Mouse (Mus musculus) cortical plate, adult 2 months (tissue): ENCODE measurements around the gene Cnot1. TPM values are rescaled to one million over a fixed set of nuclear protein-coding genes. Genes with fewer than 3 reads are reported as not detected.
"Not testable (repeated sequence)": the region's sequence is repeated elsewhere in the genome, so short reads cannot be mapped to it uniquely, and the experiment has no call there.

Experiments used
- H3K27ac ChIP-seq: fragments of 200-500 bp; 2 replicates; pipeline ENCODE4 v1.5.1; 2012; ENCODE audit warnings: low read length, control low read depth, inconsistent platforms; ENCODE audit not compliant: insufficient read depth
- H3K4me1 ChIP-seq: fragments of 200-500 bp; 2 replicates; pipeline ENCODE4 v1.6.1; 2011; ENCODE audit warnings: low read length; ENCODE audit not compliant: control insufficient read depth, insufficient read depth
- H3K4me3 ChIP-seq: fragments of 200-500 bp; 2 replicates; pipeline ENCODE4 v1.5.1; 2011; ENCODE audit warnings: mild to moderate bottlenecking, low read length, control low read depth; ENCODE audit not compliant: insufficient read depth
- CTCF ChIP-seq: fragments of 200-500 bp; IDR thresholded peaks from 2 replicates; pipeline ENCODE4 v1.5.1; 2011; ENCODE audit warnings: mild to moderate bottlenecking, control low read depth, low read length; ENCODE audit not compliant: insufficient read depth; ENCODE audit errors: extremely low read depth
- POLR2A ChIP-seq: fragments of 200-500 bp; IDR thresholded peaks from 2 replicates; pipeline ENCODE4 v1.6.1; 2011; ENCODE audit warnings: mild to moderate bottlenecking, low read length, control low read depth; ENCODE audit not compliant: insufficient read depth; ENCODE audit errors: extremely low read depth
- polyA plus RNA-seq: library from polyadenylated mRNA; depleted of rRNA; stranded (reverse); fragments of >200 nt; gene quantifications from 2 replicates; pipeline ENCODE4 v1.2.3, GENCODE M21; 2012

The Cnot1 gene
- polyA plus RNA-seq, 1 experiment: 51.3 TPM

DNA sequence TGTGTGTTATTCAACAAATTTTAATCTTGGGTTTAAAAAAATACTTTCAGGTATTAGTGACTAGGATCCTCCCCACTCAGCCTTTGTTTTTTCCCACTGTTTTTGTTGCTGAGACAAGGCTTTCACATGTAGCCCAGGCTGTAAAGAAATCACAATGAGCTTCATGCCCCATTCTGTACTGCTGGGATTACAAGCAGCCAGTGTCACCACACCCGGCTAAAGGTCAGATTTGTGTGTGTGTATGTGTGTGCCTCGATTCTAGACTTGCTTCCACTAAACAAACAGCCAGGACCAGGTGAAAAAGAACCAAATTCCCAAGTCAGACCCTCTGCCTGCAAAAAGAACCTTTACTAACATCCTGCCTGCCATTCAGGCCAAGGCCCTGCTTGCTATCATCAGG lies 1.8 kb downstream of the Cnot1 start:
- Histone ChIP-seq H3K4me1 (peaks cover 6% of the 10 kb centered on the region; the same call in 1 of the 2 replicates), H3K4me3 (peak overlapping the region; percentile 7; the same call in 1 of the 2 replicates), H3K27ac (no peak overlapping the region)
- no peak for TF ChIP-seq CTCF

DNA sequence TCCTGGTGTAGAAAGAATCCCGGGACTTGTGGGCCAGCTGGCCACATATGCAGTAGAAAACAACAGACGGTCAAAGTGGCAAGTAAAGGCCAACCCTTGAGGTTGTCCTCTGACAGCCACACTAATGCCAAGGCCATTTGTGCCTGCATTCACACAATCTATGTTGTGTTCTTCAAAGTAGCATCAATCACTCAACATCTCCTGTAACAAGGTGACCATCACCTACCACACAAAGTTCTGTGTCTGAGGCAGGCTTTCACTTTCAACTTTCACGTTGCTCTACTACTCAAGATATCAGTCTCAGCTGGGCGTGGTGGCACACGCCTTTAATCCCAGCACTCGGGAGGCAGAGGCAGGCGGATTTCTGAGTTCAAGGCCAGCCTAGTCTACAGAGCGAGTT lies 5.0 kb downstream of the Cnot1 start:
- Histone ChIP-seq H3K4me3 (no peak overlapping the region), H3K4me1 (peaks cover 6% of the 10 kb centered on the region; the same call in 1 of the 2 replicates), H3K27ac (no peak overlapping the region)
- TF ChIP-seq POLR2A (no peak), CTCF (no peak)

DNA sequence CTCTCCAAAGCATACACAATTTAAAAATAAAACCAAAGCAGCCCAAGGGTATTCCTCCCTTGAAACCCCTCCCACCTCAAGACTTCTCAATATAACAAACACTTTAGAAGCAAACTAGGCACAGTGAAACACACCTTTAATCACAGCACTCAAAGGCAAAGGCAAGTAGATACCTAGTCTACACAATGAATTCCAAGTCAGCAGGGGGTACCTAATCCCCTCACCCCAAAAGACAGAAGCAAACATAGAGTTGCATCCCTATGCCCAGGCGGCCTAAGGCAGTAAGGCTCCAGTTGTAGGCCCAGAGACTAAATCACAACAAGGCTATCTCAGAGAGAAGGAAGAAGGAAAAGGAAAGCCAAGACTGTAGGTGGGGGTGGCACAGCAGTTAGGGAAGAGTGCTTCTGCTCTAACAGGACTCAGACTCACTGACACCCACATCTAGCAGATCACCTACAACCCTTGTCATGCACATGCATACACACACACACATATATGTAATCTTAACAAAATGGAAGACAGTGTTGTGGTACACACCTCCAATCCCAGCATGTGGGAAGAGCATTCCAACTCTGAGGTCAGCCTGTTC lies 5.7 kb downstream of the Cnot1 start:
- H3K27ac ChIP-seq: no peak overlapping the region
- H3K4me1 ChIP-seq: peaks cover 6% of the 10 kb centered on the region; the same call in 1 of the 2 replicates
- TF ChIP-seq POLR2A: no peak
- no peak overlapping the region for H3K4me3 ChIP-seq

DNA sequence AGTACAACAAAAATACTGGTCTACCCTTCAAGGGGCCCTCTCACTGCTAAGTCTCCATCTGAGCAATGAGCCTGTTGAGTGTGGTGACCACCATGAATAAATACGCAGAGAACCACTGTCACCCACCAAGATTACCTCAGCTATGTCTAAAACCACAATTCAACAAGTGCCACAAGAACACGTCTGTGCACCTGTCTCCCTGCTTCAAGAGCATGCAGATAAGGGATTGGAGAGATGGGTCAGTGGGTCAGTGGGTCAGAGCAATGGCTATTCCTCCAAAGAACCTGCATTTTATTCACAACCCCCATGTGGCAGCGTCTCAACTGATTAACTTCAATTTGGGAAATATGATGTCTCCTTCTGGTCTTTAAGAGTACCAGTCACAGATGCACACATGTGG lies 6.9 kb downstream of the Cnot1 start:
- Histone ChIP-seq H3K4me3 (no peak overlapping the region), H3K27ac (no peak overlapping the region), H3K4me1 (peaks cover 4% of the 10 kb centered on the region; the same call in 1 of the 2 replicates)
- TF ChIP-seq POLR2A: no peak
- no peak for TF ChIP-seq CTCF

DNA sequence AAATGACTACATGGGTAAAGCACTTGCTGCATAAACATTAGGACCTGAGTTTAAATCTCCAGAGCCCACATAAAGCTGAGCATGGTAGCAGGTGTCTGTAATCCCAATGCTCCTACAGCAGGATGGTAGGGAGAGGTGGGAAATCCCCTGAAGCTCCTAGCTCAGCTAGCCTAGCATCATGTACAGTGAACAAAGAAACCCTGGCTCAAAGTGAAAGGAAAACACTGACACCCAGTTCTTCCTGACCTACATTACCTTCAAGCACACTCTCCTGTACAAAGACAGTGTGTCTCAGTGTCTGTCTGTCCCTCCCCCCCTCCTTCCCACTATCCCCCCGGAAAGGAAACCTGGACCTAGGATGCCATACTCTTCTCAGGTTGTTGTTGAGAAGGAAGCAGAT lies 7.4 kb downstream of the Cnot1 start:
- no peak for TF ChIP-seq CTCF
- no peak for TF ChIP-seq POLR2A
- H3K4me1 ChIP-seq: peaks cover 4% of the 10 kb centered on the region; the same call in 1 of the 2 replicates
- no peak overlapping the region for H3K27ac ChIP-seq
- no peak overlapping the region for H3K4me3 ChIP-seq

DNA sequence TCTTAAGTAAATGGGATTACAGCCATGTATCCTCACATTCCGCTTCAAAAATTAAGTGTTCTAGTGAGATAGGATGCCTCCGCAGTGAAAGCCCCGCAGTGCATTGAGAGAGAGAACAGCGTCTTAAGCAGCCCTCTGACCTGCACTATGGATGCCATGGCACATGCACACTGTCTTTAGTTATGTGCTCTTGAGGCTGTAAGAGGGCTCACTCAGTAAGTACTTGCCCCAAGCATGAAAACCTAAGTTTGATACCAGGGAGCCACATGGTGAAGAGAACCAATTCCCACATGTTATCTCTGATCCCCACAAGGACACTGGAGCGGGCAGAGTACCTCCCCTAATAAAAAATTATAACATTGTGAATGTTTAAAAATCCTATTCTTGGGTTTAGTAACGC lies 8.1 kb downstream of the Cnot1 start:
- Histone ChIP-seq H3K4me3 (no peak overlapping the region), H3K4me1 (peaks cover 2% of the 10 kb centered on the region; the same call in 1 of the 2 replicates), H3K27ac (no peak overlapping the region)
- TF ChIP-seq POLR2A (no peak), CTCF (no peak)

DNA sequence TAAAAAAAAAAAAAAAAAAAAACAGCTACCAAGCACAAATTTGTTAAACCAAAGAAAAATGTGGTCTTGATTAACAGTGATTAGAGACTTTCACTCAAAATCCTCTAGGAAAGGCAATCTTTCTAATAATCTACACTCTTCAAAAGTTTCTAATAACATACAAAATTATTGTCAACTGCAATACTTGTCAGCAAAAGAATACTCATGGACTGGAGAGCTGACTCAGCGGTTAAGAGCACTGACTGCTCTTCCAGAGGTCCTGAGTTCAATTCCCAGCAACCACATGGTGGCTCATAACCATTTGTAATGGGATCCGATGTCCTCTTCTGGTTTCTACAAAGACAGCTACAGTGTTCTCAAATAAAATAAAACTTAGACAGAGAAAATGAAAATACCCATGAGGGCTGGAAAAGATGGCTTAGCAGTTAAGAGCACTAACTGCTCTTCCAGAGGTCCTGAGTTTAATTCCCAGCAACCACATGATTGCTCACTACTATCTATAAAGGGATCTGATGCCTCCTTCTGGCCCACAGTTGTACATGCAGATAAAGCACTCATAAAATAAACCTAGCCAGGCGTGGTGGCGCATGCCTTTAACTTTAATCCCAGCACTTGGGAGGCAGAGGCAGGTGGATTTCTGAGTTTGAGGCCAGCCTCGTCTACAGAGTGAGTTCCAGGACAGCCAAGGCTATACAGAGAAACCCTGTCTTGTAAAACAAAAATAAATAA lies 11.8 kb downstream of the Cnot1 start:
- H3K4me1 ChIP-seq, H3K27ac ChIP-seq, H3K4me3 ChIP-seq: not testable (repeated sequence)

GRCm38 (mm10) chr8:95785591-95785990 lies 21.7 kb downstream of the Cnot1 start:
- Histone ChIP-seq H3K4me1 (no peaks in the 10 kb centered on the region), H3K27ac (no peak overlapping the region), H3K4me3 (no peak overlapping the region)
- TF ChIP-seq CTCF (no peak), POLR2A (no peak)

DNA sequence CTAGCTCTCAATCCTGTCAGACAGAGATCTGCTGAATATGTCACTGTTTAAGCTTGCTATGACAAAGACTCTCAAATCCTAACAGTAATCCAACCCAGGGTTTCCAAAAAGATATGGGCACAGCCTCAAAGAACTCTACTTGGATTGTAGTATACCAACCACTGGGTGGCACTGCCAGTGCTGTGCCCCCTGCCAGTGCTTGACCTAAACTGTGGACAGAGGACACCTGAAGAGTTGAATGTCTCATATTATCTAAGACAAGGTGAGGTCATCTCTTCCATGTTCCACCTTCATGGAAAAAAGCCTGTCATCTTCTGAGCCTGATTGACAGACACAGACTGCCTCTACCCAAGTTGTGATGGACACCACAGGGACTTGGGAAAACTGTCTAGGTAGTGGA lies 24.6 kb downstream of the Cnot1 start:
- no peak for TF ChIP-seq POLR2A
- no peak for TF ChIP-seq CTCF
- Histone ChIP-seq H3K27ac (no peak overlapping the region), H3K4me1 (no peaks in the 10 kb centered on the region), H3K4me3 (no peak overlapping the region)

DNA sequence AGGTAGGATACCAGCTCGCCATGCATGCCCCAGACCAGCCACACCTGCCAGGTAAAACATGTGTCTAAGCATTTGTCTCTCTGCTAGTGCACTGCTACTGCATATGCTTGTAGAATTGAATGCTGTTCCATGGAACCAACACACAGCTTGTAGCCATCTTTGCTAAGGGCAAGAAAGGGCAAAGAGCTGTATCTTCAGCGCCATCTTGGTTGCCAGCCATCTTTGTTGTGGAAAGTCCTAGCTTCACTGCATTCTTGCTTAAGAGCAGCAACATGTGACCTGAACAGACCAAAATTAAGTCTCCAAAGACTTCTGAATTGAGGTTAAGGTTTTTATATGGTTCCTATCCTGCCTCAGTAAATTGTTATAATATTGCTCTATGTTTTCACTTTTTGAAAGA lies 25.5 kb downstream of the Cnot1 start:
- Histone ChIP-seq H3K4me3 (no peak overlapping the region), H3K27ac (no peak overlapping the region), H3K4me1 (no peaks in the 10 kb centered on the region)
- TF ChIP-seq CTCF (no peak), POLR2A (no peak)
